Mouse (Mus musculus): ENCODE data around the gene Emx2. TPM values are rescaled to one million over a fixed set of nuclear protein-coding genes. Genes with fewer than 3 reads are reported as not detected.

The Emx2 gene
- polyA plus RNA-seq, 1 experiment = not detected

DNA sequence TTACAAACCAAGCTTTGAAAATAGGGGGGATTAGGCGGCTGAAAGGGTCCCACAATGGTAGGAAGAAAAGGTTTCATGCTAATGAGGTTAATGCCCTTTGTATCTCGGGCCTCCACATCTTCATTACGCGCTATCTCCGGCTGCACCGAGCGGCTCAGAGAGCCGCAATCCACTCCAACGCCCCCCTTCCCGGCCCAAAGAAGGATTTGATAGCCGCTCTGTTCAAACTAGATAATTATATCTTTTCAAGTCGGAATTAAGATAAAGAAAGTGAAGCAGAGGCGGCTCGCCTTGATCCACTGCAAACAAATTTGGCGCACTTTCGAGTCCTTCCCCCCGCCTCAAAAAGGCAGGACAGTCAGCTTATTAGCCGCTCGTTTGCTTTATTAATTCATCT, 8.8 kb downstream of the Emx2 start:
- DNase-seq (ENCODE audit: low read depth in 1 of 2, low spot score in 2 of 2) = no peak
- H3K27ac ChIP-seq (ENCODE audit: insufficient read depth, low read length) = no peak overlapping the region
- no peaks in the 10 kb centered on the region for H3K4me1 ChIP-seq (ENCODE audit: control insufficient read depth, insufficient read depth, insufficient read length)
- peaks cover 22% of the 10 kb centered on the region for H3K27me3 ChIP-seq (ENCODE audit: control insufficient read depth, insufficient read depth, low read length)
- WGBS = 6% methylated on average over 19 of the region's 19 CpGs
- H3K4me3 ChIP-seq (ENCODE audit: extremely low read depth, insufficient read depth, insufficient read length) = no peak overlapping the region
- TF ChIP-seq CTCF (IDR thresholded peaks at IDR 0.05; ENCODE audit: extremely low read depth, insufficient read depth, insufficient read length, insufficient replicate concordance) (no peak), POLR2A (IDR thresholded peaks at IDR 0.05; ENCODE audit: low read depth, low read length) (no peak)
- no peaks in the 10 kb centered on the region for H3K36me3 ChIP-seq (ENCODE audit: control insufficient read depth, insufficient read depth, low read length)

DNA sequence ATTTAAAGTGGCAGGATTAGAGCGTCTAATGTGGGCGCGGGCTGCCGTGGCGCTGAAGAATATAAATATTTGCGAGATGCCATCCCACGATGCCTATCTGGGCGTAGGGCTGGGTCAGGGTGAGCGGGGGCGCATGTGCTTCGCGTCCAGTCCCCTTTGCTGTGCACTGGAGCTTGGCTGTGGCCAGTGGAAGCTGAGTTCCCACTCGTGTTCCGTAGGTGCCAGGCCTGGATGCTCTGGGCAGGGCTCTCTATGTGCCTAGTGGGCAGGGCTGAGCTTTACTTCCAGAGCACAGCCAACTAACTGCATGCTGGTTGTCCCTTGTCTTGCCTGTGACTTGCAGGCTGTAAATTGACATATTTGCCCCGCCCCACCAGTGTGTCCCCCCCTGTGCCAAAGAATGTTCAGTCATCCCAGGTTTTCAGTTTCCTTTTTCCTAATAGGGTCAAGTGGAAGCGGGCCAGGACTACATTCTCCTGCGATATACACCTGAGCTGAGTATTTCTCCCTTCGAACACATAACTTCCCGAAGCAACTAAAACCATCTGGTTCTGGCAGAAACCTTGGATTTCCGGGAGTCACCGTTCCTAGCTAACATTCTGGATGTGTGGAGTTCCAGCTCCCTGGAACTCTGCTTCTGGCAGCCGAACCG, 9.4 kb downstream of the Emx2 start:
- WGBS = 6% methylated on average over 23 of the region's 23 CpGs
- no peak for DNase-seq (ENCODE audit: low read depth in 1 of 2, low spot score in 2 of 2)
- no peak overlapping the region for H3K4me3 ChIP-seq (ENCODE audit: extremely low read depth, insufficient read depth, insufficient read length)
- no peak overlapping the region for H3K27ac ChIP-seq (ENCODE audit: insufficient read depth, low read length)
- H3K4me1 ChIP-seq (ENCODE audit: control insufficient read depth, insufficient read depth, insufficient read length) = no peaks in the 10 kb centered on the region
- no peak for TF ChIP-seq CTCF (IDR thresholded peaks at IDR 0.05; ENCODE audit: extremely low read depth, insufficient read depth, insufficient read length, insufficient replicate concordance)
- no peak for TF ChIP-seq POLR2A (IDR thresholded peaks at IDR 0.05; ENCODE audit: low read depth, low read length)
- peaks cover 19% of the 10 kb centered on the region for H3K27me3 ChIP-seq (ENCODE audit: control insufficient read depth, insufficient read depth, low read length)
- H3K36me3 ChIP-seq (ENCODE audit: control insufficient read depth, insufficient read depth, low read length) = no peaks in the 10 kb centered on the region

DNA sequence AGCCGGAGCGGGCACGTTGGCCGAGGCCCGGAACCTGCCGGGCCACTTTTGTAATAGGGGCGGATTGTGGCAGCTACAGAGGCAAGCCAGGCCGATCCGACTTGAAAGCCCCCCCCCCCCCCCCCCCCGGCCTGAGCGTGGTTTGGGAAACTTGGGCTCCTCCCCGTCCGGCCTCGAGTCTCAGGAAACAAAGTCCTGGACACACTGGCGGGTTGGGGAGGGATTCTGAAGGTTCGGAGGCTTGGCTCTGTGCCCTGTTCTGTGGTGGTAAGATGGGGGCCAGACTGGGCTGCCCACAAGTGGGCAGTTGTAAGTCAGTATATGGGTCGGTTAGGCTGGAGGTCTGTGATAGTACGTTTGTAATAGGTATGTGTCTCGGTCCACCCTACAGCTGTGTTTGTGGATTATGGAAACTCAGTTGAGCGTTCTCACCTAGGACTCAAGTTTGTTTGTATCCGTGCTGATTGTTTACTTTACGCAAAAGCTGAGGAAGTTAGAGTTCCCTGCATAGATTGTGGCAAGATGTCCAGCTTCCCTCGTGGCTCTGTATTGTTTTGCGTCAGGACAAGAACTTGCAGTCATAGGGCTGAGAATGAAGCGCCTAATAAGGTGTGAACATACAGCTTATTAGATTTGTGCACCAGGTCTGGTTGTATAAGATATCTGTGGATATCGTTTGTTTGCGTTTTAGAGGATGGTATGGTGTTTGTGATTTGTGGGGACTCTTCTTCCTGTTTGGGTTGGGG, 10.1 kb downstream of the Emx2 start:
- Histone ChIP-seq H3K4me3 (ENCODE audit: extremely low read depth, insufficient read depth, insufficient read length) (no peak overlapping the region), H3K36me3 (ENCODE audit: control insufficient read depth, insufficient read depth, low read length) (no peaks in the 10 kb centered on the region), H3K27me3 (ENCODE audit: control insufficient read depth, insufficient read depth, low read length) (peaks cover 19% of the 10 kb centered on the region), H3K4me1 (ENCODE audit: control insufficient read depth, insufficient read depth, insufficient read length) (no peaks in the 10 kb centered on the region), H3K27ac (ENCODE audit: insufficient read depth, low read length) (no peak overlapping the region)
- TF ChIP-seq POLR2A (IDR thresholded peaks at IDR 0.05; ENCODE audit: low read depth, low read length) (no peak), CTCF (IDR thresholded peaks at IDR 0.05; ENCODE audit: extremely low read depth, insufficient read depth, insufficient read length, insufficient replicate concordance) (no peak)
- DNase-seq (ENCODE audit: low read depth in 1 of 2, low spot score in 2 of 2) = no peak
- WGBS = 11% methylated on average over 25 of the region's 27 CpGs

DNA sequence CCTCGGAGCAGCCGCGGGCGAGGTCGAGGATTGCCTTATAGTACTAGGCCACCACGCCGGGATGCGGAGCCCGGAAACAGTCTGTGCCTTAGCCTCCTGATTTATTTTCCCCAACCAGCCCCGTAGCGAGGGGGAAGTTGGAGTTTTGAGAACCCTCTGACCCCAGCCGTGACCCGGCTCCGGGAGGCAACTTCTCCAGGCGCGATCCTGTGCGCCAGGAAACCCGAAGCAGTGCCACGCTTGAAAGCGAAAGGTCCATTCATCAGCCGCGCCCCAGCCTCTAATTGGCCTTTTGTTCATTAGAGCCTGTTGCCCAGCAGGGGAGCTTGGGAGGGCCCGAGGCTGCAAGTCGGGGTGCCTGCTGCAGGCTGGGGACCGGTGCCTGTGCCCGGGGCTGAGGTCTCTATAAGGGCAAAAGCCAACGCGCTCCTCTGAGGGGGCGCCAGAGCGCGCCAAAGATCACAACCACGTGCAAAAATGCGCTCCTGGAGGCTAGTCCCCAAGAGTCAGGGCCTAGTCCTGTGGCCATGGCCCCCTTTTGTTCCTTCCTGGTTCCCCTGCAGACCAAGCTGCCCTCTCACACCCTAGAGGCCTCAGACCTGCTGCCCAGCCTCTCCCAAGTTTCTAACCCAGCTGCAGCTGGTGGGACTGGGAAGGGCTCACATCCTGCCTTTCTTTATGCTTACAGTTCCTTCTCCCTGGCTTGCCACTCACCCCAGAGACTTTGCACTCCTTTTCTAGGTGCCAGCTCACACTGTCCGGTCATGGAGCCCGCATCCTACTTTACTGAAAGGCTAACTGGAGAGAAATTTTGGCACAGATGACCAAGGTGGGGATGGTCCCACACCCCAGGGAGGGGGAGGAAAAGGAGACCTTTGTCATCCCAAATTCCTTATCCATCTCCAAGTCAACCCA, 11.1 kb downstream of the Emx2 start:
- Histone ChIP-seq H3K27ac (ENCODE audit: insufficient read depth, low read length) (no peak overlapping the region), H3K36me3 (ENCODE audit: control insufficient read depth, insufficient read depth, low read length) (no peaks in the 10 kb centered on the region), H3K4me1 (ENCODE audit: control insufficient read depth, insufficient read depth, insufficient read length) (no peaks in the 10 kb centered on the region), H3K4me3 (ENCODE audit: extremely low read depth, insufficient read depth, insufficient read length) (no peak overlapping the region), H3K27me3 (ENCODE audit: control insufficient read depth, insufficient read depth, low read length) (peaks cover 17% of the 10 kb centered on the region)
- 3% methylated on average over 35 of the region's 35 CpGs for WGBS
- no peak for TF ChIP-seq POLR2A (IDR thresholded peaks at IDR 0.05; ENCODE audit: low read depth, low read length)
- TF ChIP-seq CTCF (IDR thresholded peaks at IDR 0.05; ENCODE audit: extremely low read depth, insufficient read depth, insufficient read length, insufficient replicate concordance) = no peak
- no peak for DNase-seq (ENCODE audit: low read depth in 1 of 2, low spot score in 2 of 2)

DNA sequence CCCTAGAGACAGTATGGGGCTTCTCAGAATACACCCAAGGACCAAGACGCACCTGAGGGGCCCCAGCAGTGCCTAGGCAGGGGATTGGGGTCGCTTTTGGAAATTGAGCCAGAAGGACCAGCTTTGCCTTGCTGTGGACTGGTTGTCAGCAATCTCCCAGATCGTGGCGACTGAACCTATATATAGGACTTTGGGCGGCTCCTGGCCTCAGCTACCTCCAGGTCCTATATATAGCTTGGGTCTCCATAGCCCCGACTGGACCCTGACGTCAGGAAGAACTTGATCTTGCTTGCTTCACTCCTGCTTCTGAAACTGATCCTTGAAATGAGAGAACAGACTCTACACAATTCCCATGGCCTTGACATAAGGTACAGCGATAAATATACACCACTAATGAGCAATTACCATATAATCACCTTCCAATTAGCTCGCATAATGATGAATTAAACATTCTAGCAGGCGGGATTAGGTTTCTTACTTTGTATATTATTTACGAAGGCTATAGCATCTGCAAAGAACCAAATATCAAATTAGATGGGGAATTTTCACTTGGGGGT, 12.0 kb downstream of the Emx2 start:
- Histone ChIP-seq H3K4me3 (ENCODE audit: extremely low read depth, insufficient read depth, insufficient read length) (no peak overlapping the region), H3K36me3 (ENCODE audit: control insufficient read depth, insufficient read depth, low read length) (no peaks in the 10 kb centered on the region), H3K4me1 (ENCODE audit: control insufficient read depth, insufficient read depth, insufficient read length) (no peaks in the 10 kb centered on the region), H3K27ac (ENCODE audit: insufficient read depth, low read length) (no peak overlapping the region), H3K27me3 (ENCODE audit: control insufficient read depth, insufficient read depth, low read length) (peaks cover 16% of the 10 kb centered on the region)
- 20% methylated on average over 11 of the region's 11 CpGs for WGBS
- TF ChIP-seq CTCF (IDR thresholded peaks at IDR 0.05; ENCODE audit: extremely low read depth, insufficient read depth, insufficient read length, insufficient replicate concordance) (no peak), POLR2A (IDR thresholded peaks at IDR 0.05; ENCODE audit: low read depth, low read length) (no peak)
- no peak for DNase-seq (ENCODE audit: low read depth in 1 of 2, low spot score in 2 of 2)

DNA sequence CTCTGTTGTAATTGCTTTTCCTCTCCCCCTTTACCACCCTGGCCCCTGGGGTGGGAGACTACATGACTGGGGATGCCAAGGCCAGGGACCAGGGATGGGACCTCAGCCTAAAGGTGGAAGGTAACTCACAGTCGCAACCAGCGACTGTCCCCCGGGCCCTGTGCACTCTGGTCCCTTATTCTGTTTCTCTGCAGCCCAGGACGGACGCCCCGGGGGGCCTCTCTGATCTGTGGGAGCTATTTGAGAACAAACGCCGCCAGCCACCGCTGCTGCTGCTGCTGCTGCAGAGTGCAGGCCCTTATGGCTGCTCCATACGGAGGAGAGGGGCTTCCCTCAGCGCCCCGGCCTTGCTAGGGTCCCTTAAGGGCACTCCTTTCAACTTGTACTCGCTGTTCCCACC, 12.7 kb downstream of the Emx2 start:
- Histone ChIP-seq H3K27me3 (ENCODE audit: control insufficient read depth, insufficient read depth, low read length) (peaks cover 12% of the 10 kb centered on the region), H3K36me3 (ENCODE audit: control insufficient read depth, insufficient read depth, low read length) (no peaks in the 10 kb centered on the region), H3K4me3 (ENCODE audit: extremely low read depth, insufficient read depth, insufficient read length) (no peak overlapping the region), H3K4me1 (ENCODE audit: control insufficient read depth, insufficient read depth, insufficient read length) (no peaks in the 10 kb centered on the region), H3K27ac (ENCODE audit: insufficient read depth, low read length) (no peak overlapping the region)
- TF ChIP-seq POLR2A (IDR thresholded peaks at IDR 0.05; ENCODE audit: low read depth, low read length) (no peak), CTCF (IDR thresholded peaks at IDR 0.05; ENCODE audit: extremely low read depth, insufficient read depth, insufficient read length, insufficient replicate concordance) (no peak)
- 2% methylated on average over 13 of the region's 13 CpGs for WGBS
- no peak for DNase-seq (ENCODE audit: low read depth in 1 of 2, low spot score in 2 of 2)
